Mouse (Mus musculus) right cerebral cortex, postnatal 4 days (tissue): ENCODE results near the gene Tmx2.

ENCODE experiments used
- DNase-seq: peaks from one replicate; pipeline ENCODE4 v3.0.0-alpha.2; 2022

The Tmx2 gene

GRCm38 (mm10) chr2:84636231-84636741, 42.7 kb downstream of the Tmx2 start:
- DNase-seq, result no peak

DNA sequence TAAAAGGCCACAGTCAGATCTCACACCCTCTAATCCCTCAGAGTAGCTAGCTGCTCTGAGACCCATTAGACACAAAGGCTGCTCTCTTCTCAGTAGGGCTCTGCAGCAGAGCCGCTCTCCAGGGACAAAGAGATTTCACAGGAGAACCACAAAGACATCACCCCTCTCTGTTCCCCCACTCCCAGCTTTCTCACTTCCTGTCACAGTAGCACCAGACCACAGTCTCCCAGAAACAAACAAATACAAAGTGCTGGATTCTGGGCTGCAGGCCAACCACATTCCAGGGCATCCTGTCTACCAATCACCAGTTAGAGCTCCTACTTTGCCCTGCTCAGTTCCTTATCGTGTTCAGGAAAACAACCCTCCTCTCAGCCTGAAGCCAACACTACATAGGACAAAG, 43.3 kb downstream of the Tmx2 start:
- peak; percentile 71 for DNase-seq

GRCm38 (mm10) chr2:84634934-84635482, 43.9 kb downstream of the Tmx2 start:
- DNase-seq, result no peak

- DNase-seq, result no peak
Measured at GRCm38 (mm10) chr2:84634006-84634405, 44.9 kb downstream of the Tmx2 start.

DNA sequence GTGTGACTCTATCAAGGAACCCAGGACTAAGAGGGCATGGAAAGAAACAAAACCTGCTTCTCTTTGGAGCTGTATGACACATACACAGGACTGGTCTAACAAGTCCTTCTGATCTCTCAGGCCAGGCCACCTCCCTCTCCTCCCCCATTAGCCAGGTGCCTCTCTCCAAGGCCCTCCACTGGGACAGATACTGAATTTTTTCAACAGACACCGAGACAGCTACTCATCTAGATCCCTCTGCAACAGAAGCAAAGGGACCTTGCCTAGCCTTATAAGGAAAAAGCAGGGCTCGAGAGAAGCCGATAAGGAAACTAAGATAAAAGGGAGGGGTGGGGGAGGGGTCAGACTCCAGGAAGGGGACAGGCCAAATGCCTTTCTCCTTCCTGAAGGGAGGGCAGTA, 45.9 kb downstream of the Tmx2 start:
- no peak for DNase-seq

- no peak for DNase-seq
Measured at GRCm38 (mm10) chr2:84632001-84632400, 46.9 kb downstream of the Tmx2 start.

GRCm38 (mm10) chr2:84627036-84627435, 51.9 kb downstream of the Tmx2 start:
- no peak for DNase-seq

DNA sequence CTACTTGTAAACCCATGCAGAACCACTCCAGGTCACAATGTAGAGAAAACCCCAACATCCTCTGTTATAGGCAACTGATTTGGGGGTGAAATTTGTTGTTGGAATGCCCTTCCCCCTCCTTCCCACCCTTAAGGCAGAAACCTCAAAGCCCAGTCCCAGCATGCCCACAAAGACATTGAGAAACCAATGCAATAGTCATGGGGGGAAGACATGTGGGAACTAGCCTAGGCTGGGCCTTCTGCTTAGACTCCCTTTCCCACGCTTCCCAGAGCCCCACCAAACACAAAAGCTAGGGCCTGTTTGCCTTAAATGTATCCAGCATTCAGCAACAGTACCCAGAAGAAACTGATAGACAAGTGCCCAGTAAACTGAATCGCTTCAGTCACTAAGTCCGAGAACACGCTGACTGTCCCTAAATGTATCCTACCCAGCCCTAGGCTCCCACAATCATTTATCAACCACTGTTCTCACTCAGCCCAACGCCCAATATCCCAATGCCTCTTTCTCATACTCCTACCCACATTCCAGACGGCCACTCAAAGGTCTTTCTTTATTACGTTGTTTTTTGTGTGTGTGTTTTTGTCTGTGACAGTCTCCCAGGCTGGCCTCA, 52.5 kb downstream of the Tmx2 start:
- DNase-seq, result no peak

DNA sequence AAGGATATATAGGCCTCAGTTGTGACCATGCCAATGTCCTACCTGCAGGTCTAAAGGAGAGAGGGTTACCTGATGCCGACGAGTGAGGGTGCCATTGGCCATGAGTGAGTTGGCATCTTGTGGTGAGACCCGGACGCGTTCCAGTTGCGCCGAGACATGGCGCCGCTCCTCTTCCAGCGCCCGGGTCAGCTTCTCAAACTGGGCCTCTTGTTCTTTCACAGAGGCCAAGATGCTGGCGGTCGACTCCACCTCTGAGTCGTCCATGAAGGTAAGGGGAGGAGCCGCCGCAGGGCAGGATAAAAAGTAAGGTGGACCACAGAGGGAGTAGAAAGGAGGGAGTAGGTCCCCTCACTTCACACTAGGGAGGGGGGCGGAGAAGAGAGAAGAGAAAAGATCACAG, 54.7 kb downstream of the Tmx2 start:
- no peak for DNase-seq

DNA sequence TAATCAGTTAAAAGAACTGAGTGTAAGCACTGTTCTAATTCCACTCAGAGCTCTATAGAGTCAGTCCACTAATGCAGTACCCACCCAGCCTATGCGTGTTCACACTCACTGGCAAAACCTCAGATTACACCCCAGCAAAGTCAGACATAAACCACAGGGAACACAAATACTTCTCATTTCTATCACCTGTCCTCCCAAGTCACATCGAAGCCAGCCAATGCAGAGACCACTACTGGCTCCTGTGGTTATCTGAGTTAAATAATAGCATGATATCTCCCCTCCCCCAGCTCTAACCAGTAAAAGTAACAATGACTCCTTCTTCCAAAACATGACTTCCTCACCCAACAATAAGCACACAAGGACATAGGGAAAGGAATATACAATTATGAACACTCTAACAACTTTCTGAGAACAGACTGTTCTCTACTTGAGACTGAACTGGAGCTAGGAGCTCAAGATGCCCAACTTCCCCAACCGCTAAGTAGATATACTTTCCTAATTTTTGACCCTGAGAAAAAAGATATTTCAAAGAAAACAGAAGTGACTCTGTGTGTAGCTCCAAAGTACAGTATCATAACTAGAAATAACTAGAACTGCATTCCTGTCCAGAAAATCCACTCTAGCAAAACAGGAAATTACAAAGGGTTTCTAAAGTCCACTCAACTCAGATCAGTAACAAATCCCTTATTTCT, 55.4 kb downstream of the Tmx2 start:
- DNase-seq, result no peak

DNA sequence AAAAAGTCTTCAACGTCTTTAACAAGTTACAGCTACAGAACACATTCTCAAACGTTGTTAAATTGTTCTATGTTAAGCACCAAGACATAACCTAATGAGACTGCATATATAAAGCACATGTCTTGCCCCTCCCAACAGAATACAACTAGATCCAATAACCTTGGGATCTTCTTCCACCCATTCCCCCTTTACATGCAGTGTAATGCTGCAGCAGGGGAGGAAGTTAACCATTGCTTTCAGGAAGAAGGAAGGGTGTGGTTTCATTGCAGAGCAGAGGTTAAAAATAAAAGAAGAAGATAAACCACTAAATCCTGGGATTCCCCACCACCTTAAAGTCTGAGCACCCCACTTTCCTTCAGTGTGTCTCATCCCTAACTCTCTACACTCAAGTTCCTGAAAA, 56.3 kb downstream of the Tmx2 start:
- DNase-seq, result no peak
